Mouse (Mus musculus) forebrain, embryonic 10.5 days (tissue): ENCODE results near the gene Rprd1b. TPM values are rescaled to one million over a fixed set of nuclear protein-coding genes. Genes with fewer than 3 reads are reported as not detected.

Experiments
- DNase-seq: peaks from one replicate; pipeline ENCODE4 v3.0.0-alpha.2; 2017; ENCODE audit warnings: low spot score; ENCODE audit errors: extremely low spot score
- H3K27ac ChIP-seq: fragments of 300-500 bp; sonication (generic); 2 replicates; pipeline ENCODE4 v1.5.1; 2016; ENCODE audit warnings: mild to moderate bottlenecking
- H3K27me3 ChIP-seq: fragments of 300-500 bp; sonication (generic); 2 replicates; pipeline ENCODE4 v1.6.1; 2016; ENCODE audit warnings: mild to moderate bottlenecking; ENCODE audit not compliant: poor library complexity, severe bottlenecking
- H3K36me3 ChIP-seq: fragments of 300-500 bp; sonication (generic); replicated peaks from 2 replicates; pipeline ENCODE4 v1.6.1; 2016; ENCODE audit warnings: mild to moderate bottlenecking, moderate library complexity
- H3K4me1 ChIP-seq: fragments of 300-500 bp; sonication (generic); 2 replicates; pipeline ENCODE4 v1.6.1; 2016
- H3K4me3 ChIP-seq: fragments of 300-500 bp; sonication (generic); 2 replicates; pipeline ENCODE4 v1.5.1; 2016; ENCODE audit warnings: mild to moderate bottlenecking, moderate library complexity
- H3K9me3 ChIP-seq: fragments of 300-500 bp; sonication (generic); 2 replicates; pipeline ENCODE4 v1.6.1; 2016; ENCODE audit warnings: mild to moderate bottlenecking, moderate library complexity
- WGBS: fragments of 180-500 bp; shearing (Covaris S2); methylation state at CpG from one replicate; pipeline ENCODE4 v1.1.7; 2016; 5-methylcytosine and 5-hydroxymethylcytosine counted together
- polyA plus RNA-seq: library from polyadenylated mRNA; unstranded; fragments of >200 nt; fragmentation: Nextera tagmentation; extraction: Ambion mirVana; gene quantifications from 2 replicates; pipeline ENCODE4 v1.2.1, GENCODE M21; 2016

The Rprd1b gene
- polyA plus RNA-seq, 1 experiment from 2014 or later, result 59.3 TPM

- H3K4me1 ChIP-seq, result peaks cover 25% of the 10 kb centered on the region
- 84% methylated on average over 8 of the region's 8 CpGs for WGBS
- H3K27ac ChIP-seq, result no peak overlapping the region
- no peaks in the 10 kb centered on the region for H3K27me3 ChIP-seq
- H3K4me3 ChIP-seq, result no peak overlapping the region
- H3K9me3 ChIP-seq, result no peaks in the 10 kb centered on the region
- no peaks in the 10 kb centered on the region for H3K36me3 ChIP-seq
- DNase-seq, result no peak
Observed at GRCm38 (mm10) chr2:158120211-158120610, 91.9 kb downstream of the Rprd1b start.

- Histone ChIP-seq H3K36me3 (no peaks in the 10 kb centered on the region), H3K4me3 (no peak overlapping the region), H3K4me1 (peaks cover 25% of the 10 kb centered on the region), H3K27me3 (no peaks in the 10 kb centered on the region), H3K27ac (no peak overlapping the region), H3K9me3 (no peaks in the 10 kb centered on the region)
- WGBS, result 87% methylated on average over 3 of the region's 3 CpGs
- DNase-seq, result no peak
Observed at GRCm38 (mm10) chr2:158120868-158121267, 92.6 kb downstream of the Rprd1b start.

DNA sequence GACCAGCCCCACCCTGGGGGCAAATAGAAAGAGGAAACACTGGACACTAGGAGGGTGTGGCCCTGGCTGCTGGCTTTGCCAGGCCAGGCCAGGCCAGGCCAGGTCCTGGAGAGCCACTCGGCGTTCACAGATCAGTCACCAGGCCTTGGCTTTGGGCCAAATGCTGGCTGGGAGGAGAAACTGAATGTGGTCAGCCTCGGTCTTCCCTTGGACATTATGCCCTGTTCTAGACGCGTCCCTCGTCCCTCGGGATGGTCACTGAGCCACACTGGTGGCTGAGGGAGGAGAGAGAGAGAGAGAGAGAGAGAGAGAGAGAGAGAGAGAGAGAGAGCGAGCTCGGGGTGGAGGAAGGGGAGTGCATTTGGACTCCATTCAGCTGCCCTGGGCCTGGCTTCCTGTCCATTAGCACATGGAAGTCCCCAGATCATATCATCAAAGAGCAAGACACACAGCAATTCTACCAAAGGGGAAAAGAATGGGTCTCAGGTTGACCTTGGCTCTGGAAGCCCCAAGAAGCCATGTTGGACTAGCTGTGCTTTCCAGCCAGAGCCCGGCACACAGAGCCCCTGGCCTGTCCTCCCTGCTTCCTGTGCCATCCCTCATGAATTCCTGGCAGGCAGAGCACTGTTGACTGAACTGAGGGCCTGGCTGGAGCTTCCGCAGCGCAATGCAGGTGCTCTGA is 93.5 kb downstream of the Rprd1b start:
- H3K4me1 ChIP-seq, result peaks cover 21% of the 10 kb centered on the region
- H3K36me3 ChIP-seq, result no peaks in the 10 kb centered on the region
- H3K27me3 ChIP-seq, result no peaks in the 10 kb centered on the region
- peak overlapping the region; percentile 36; the same call in 1 of the 2 replicates for H3K27ac ChIP-seq
- DNase-seq, result no peak
- 85% methylated on average over 11 of the region's 12 CpGs for WGBS
- no peaks in the 10 kb centered on the region for H3K9me3 ChIP-seq
- H3K4me3 ChIP-seq, result no peak overlapping the region

DNA sequence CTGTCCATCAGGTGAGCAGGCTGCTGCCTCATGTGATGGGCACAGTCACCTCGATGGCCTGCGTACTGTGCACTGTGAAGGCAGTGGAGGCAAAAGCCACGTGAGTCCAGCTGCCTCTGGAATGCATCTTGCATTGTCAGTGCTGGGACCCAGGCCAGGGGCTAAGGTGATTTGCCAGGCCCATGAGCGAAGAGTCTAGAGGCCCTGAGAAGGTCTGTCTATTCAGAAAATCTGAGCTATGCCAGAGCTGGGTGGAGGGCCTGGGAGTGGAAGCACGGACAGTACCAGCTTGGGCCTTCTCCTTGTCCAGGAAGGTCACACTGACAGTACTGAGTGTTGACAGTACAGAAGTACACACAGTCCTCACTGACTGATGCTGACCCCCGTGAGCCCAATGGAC is 94.5 kb downstream of the Rprd1b start:
- WGBS, result 88% methylated on average over 6 of the region's 6 CpGs
- Histone ChIP-seq H3K36me3 (no peaks in the 10 kb centered on the region), H3K27me3 (no peaks in the 10 kb centered on the region), H3K4me1 (peaks cover 13% of the 10 kb centered on the region), H3K9me3 (no peaks in the 10 kb centered on the region), H3K27ac (no peak overlapping the region), H3K4me3 (no peak overlapping the region)
- no peak for DNase-seq

DNA sequence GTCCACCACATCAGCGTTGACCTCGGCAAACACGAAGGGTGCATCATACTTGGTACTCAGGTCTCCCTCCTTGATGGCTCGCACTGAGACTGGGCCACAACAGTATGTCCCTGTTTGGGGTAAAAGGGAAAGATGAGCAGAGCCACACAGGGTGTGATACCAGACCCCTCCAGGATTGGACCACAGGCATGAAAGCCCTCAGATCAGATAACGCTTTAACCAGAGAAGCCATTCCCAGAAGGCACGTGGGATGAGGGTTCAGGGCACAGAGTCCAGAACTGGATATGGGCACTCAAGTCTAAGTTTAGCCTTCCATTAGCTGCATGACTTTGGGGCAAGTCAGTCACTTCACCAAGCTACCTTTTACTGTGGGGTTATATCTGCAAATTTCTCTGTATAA is 98.9 kb downstream of the Rprd1b start:
- H3K27me3 ChIP-seq, result no peaks in the 10 kb centered on the region
- no peaks in the 10 kb centered on the region for H3K36me3 ChIP-seq
- no peak overlapping the region for H3K27ac ChIP-seq
- H3K4me1 ChIP-seq, result peaks cover 39% of the 10 kb centered on the region
- no peak for DNase-seq
- no peak overlapping the region for H3K4me3 ChIP-seq
- H3K9me3 ChIP-seq, result no peaks in the 10 kb centered on the region
- WGBS, result 91% methylated on average over 6 of the region's 6 CpGs

- no peak overlapping the region for H3K4me3 ChIP-seq
- 91% methylated on average over 7 of the region's 7 CpGs for WGBS
- no peak for DNase-seq
- no peak overlapping the region for H3K27ac ChIP-seq
- H3K9me3 ChIP-seq, result no peaks in the 10 kb centered on the region
- H3K36me3 ChIP-seq, result no peaks in the 10 kb centered on the region
- H3K4me1 ChIP-seq, result peaks cover 41% of the 10 kb centered on the region
- no peaks in the 10 kb centered on the region for H3K27me3 ChIP-seq
Observed at GRCm38 (mm10) chr2:158127872-158128271, 99.6 kb downstream of the Rprd1b start.

- Histone ChIP-seq H3K27me3 (no peaks in the 10 kb centered on the region), H3K27ac (peak overlapping the region; percentile 77; the same call in 1 of the 2 replicates), H3K4me3 (no peak overlapping the region), H3K4me1 (peaks cover 41% of the 10 kb centered on the region), H3K9me3 (no peaks in the 10 kb centered on the region), H3K36me3 (no peaks in the 10 kb centered on the region)
- 83% methylated on average over 8 of the region's 8 CpGs for WGBS
- no peak for DNase-seq
Observed at GRCm38 (mm10) chr2:158128461-158129130, 100.3 kb downstream of the Rprd1b start.

DNA sequence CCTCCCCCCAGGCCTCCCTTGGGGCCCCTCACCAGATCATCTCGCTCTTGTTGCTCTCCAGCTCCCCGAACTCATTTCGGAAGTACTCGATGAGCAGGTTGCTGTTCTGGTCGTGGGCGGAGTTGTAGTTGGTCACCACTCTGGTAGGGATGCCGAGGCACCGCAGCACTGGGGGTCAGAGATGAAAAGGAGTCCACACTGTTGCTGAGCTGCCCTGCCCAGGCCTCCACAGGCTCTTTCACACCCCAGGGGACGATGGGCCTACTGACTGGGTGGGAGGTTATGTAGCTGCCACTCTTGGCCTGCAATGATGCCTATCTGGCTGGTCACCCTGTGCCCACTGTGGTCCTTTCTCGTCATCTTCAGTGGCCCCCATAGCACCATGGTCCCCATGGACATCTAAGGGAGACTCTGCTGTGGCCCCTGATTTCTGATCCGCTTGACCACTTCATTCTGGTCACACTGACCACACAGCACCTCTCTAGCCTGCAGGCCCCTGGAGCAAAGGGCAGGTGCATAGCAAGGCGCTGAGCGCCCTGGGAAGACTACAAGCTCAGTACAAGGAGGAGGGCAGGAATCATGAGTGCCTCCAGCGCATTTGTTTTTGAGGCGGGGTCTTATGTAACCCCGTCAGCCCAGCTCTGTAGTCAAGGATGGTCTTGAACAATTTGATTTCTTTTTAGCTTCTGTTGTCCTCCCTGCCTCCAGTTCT is 101.2 kb downstream of the Rprd1b start:
- Histone ChIP-seq H3K27ac (peak overlapping the region; percentile 77), H3K9me3 (no peaks in the 10 kb centered on the region), H3K36me3 (no peaks in the 10 kb centered on the region), H3K27me3 (no peaks in the 10 kb centered on the region), H3K4me3 (no peak overlapping the region), H3K4me1 (peaks cover 41% of the 10 kb centered on the region)
- no peak for DNase-seq
- WGBS, result 88% methylated on average over 16 of the region's 16 CpGs

GRCm38 (mm10) chr2:158130391-158130986 is 102.2 kb downstream of the Rprd1b start:
- Histone ChIP-seq H3K36me3 (no peaks in the 10 kb centered on the region), H3K27me3 (no peaks in the 10 kb centered on the region), H3K9me3 (no peaks in the 10 kb centered on the region), H3K4me1 (peaks cover 41% of the 10 kb centered on the region), H3K27ac (peak overlapping the region; percentile 77), H3K4me3 (no peak overlapping the region)
- WGBS, result 49% methylated on average over 5 of the region's 5 CpGs
- peak; percentile 59 for DNase-seq

GRCm38 (mm10) chr2:158131197-158131835 is 103.0 kb downstream of the Rprd1b start:
- H3K4me3 ChIP-seq, result no peak overlapping the region
- no peak for DNase-seq
- H3K9me3 ChIP-seq, result no peaks in the 10 kb centered on the region
- H3K4me1 ChIP-seq, result peaks cover 44% of the 10 kb centered on the region
- H3K27ac ChIP-seq, result peak overlapping the region; percentile 77; the same call in 1 of the 2 replicates
- WGBS, result 95% methylated on average over 13 of the region's 13 CpGs
- H3K36me3 ChIP-seq, result no peaks in the 10 kb centered on the region
- H3K27me3 ChIP-seq, result no peaks in the 10 kb centered on the region

DNA sequence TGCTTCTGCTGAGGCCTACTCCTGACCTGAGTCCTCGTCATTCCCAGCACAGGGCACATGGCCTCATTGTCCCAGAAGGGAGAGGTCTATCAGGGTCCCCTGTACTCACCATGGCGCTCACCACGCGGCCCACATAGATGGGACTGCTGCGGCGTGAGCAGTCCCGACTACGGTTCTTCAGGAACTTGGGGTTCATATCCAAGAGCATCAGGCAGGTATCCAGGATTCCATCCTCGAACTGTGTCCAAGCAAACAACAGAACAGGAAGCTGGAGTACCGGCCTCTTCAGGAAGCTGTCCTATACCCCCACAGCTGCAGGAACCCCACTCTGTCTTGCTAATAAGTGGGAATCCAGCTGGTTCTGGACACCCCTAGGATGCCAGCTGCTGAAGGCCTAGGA is 104.0 kb downstream of the Rprd1b start:
- Histone ChIP-seq H3K36me3 (no peaks in the 10 kb centered on the region), H3K4me1 (peaks cover 46% of the 10 kb centered on the region), H3K4me3 (no peak overlapping the region), H3K27ac (no peak overlapping the region), H3K9me3 (no peaks in the 10 kb centered on the region), H3K27me3 (no peaks in the 10 kb centered on the region)
- WGBS, result 92% methylated on average over 10 of the region's 10 CpGs
- DNase-seq, result no peak

- Histone ChIP-seq H3K36me3 (no peaks in the 10 kb centered on the region), H3K27me3 (no peaks in the 10 kb centered on the region), H3K9me3 (no peaks in the 10 kb centered on the region), H3K4me1 (peaks cover 46% of the 10 kb centered on the region), H3K27ac (no peak overlapping the region), H3K4me3 (no peak overlapping the region)
- 85% methylated on average over 6 of the region's 6 CpGs for WGBS
- no peak for DNase-seq
Observed at GRCm38 (mm10) chr2:158133050-158133449, 104.8 kb downstream of the Rprd1b start.
